Mouse (Mus musculus) stomach, embryonic 14.5 days (tissue): ENCODE measurements around the gene Cd300ld5. TPM values are rescaled to one million over a fixed set of nuclear protein-coding genes. Genes with fewer than 3 reads are reported as not detected.

Source experiments
- ATAC-seq: fragments of 200-750 bp; cut with Nextera tagmentation; 2 replicates; pipeline ENCODE4 v1.8.0; 2017; ENCODE audit warnings: low read depth, moderate TSS enrichment; ENCODE audit not compliant: insufficient number of reproducible peaks, insufficient read depth, low FRiP score
- H3K27ac ChIP-seq: fragments of 300-500 bp; sonication (generic); 2 replicates; pipeline ENCODE4 v1.5.1; 2014; ENCODE audit warnings: mild to moderate bottlenecking, low read length, moderate library complexity, mixed read lengths
- H3K27me3 ChIP-seq: fragments of 300-500 bp; sonication (generic); 2 replicates; pipeline ENCODE4 v1.6.1; 2014; ENCODE audit warnings: low read length, control low read depth, mixed read lengths; ENCODE audit not compliant: control insufficient read depth, insufficient read depth
- H3K36me3 ChIP-seq: fragments of 300-500 bp; sonication (generic); 2 replicates; pipeline ENCODE4 v1.6.1; 2014; ENCODE audit warnings: mild to moderate bottlenecking, control low read depth, low read length, moderate library complexity, mixed read lengths; ENCODE audit not compliant: control insufficient read depth, insufficient read depth
- H3K4me1 ChIP-seq: fragments of 300-500 bp; sonication (generic); 2 replicates; pipeline ENCODE4 v1.6.1; 2014; ENCODE audit warnings: low read length, control low read depth, mixed read lengths; ENCODE audit not compliant: control insufficient read depth, insufficient read depth
- H3K4me2 ChIP-seq: fragments of 300-500 bp; sonication (generic); replicated peaks from 2 replicates; pipeline ENCODE4 v1.6.1; 2014; ENCODE audit warnings: low read depth, low read length, control low read depth
- H3K4me3 ChIP-seq: fragments of 300-500 bp; sonication (generic); 2 replicates; pipeline ENCODE4 v1.5.1; 2014; ENCODE audit warnings: low read depth, low read length, control low read depth
- H3K9ac ChIP-seq: fragments of 300-500 bp; sonication (generic); replicated peaks from 2 replicates; pipeline ENCODE4 v1.6.1; 2014; ENCODE audit warnings: low read depth, mild to moderate bottlenecking, control low read depth, low read length, moderate library complexity, mixed read lengths
- H3K9me3 ChIP-seq: fragments of 300-500 bp; sonication (generic); 2 replicates; pipeline ENCODE4 v1.6.1; 2016; ENCODE audit warnings: low read depth, low read length, control low read depth; ENCODE audit not compliant: control insufficient read depth
- WGBS: fragments of 180-500 bp; shearing (Covaris S2); extraction: QIAGEN DNeasy Blood & Tissue Kit; methylation state at CpG from one replicate; pipeline ENCODE4 v1.1.7; 2014; 5-methylcytosine and 5-hydroxymethylcytosine counted together
- polyA plus RNA-seq: library from polyadenylated mRNA; unstranded; fragments of >200 nt; fragmentation: Nextera tagmentation; extraction: Ambion mirVana; gene quantifications from 2 replicates; pipeline ENCODE4 v1.2.1, GENCODE M21; 2014

Cd300ld5 gene
- polyA plus RNA-seq, 1 experiment from 2014 or later = not detected

GRCm38 (mm10) chr11:115078680-115079079, 41.1 kb upstream of the Cd300ld5 start:
- Histone ChIP-seq H3K27ac (no peak overlapping the region), H3K4me2 (no peak overlapping the region), H3K9me3 (no peaks in the 10 kb centered on the region), H3K4me1 (no peaks in the 10 kb centered on the region), H3K4me3 (no peak overlapping the region), H3K9ac (no peak overlapping the region), H3K36me3 (no peaks in the 10 kb centered on the region), H3K27me3 (no peaks in the 10 kb centered on the region; the same call in 1 of the 2 replicates)
- no peak for ATAC-seq
- WGBS = 83% methylated on average over 5 of the region's 5 CpGs

GRCm38 (mm10) chr11:115077436-115077835, 39.9 kb upstream of the Cd300ld5 start:
- Histone ChIP-seq H3K27ac (no peak overlapping the region), H3K4me3 (no peak overlapping the region), H3K36me3 (no peaks in the 10 kb centered on the region), H3K9me3 (no peaks in the 10 kb centered on the region), H3K9ac (no peak overlapping the region), H3K4me2 (no peak overlapping the region), H3K27me3 (no peaks in the 10 kb centered on the region), H3K4me1 (no peaks in the 10 kb centered on the region)
- WGBS = 91% methylated on average over 1 of the region's 1 CpGs
- ATAC-seq = no peak

- no peaks in the 10 kb centered on the region for H3K27me3 ChIP-seq
- H3K4me2 ChIP-seq = no peak overlapping the region
- 0 out of 2 replicates have a peak, but pooled peaks cover 4% of the 10 kb centered on the region for H3K4me1 ChIP-seq
- no peak overlapping the region for H3K9ac ChIP-seq
- WGBS = 41% methylated on average over 5 of the region's 5 CpGs
- no peaks in the 10 kb centered on the region for H3K36me3 ChIP-seq
- H3K9me3 ChIP-seq = no peaks in the 10 kb centered on the region
- no peak overlapping the region for H3K27ac ChIP-seq
- no peak for ATAC-seq
- H3K4me3 ChIP-seq = no peak overlapping the region
Measured at GRCm38 (mm10) chr11:115075859-115076258, 38.3 kb upstream of the Cd300ld5 start.

GRCm38 (mm10) chr11:115075407-115075806, 37.8 kb upstream of the Cd300ld5 start:
- ATAC-seq = no peak
- WGBS = 54% methylated on average over 7 of the region's 7 CpGs
- no peaks in the 10 kb centered on the region for H3K36me3 ChIP-seq

DNA sequence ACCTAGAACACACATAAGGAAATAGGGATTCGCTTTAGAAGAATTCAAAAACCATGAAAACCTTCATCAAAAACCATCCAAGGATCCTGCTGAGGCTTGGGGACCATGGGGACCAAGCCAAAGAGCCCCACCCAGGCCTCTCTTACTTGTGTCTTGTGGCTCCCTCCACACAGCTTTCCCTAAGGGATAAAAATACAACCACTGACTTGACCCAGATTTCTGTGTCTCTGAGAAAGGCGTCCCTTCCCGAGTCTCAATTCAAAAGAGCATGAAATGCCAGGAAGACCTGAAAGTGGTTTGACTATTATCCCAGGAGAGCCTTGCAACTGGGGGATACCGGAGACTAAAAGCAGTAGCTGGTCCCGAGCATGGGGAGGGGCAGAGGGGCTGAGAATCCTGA, 35.4 kb upstream of the Cd300ld5 start:
- no peak overlapping the region for H3K27ac ChIP-seq
- H3K4me3 ChIP-seq = no peak overlapping the region
- WGBS = 70% methylated on average over 5 of the region's 5 CpGs
- no peaks in the 10 kb centered on the region for H3K9me3 ChIP-seq
- no peak for ATAC-seq
- H3K27me3 ChIP-seq = no peaks in the 10 kb centered on the region
- H3K4me1 ChIP-seq = 0 out of 2 replicates have a peak, but pooled peaks cover 4% of the 10 kb centered on the region
- H3K9ac ChIP-seq = no peak overlapping the region
- no peak overlapping the region for H3K4me2 ChIP-seq
- H3K36me3 ChIP-seq = no peaks in the 10 kb centered on the region

More at GRCm38 (mm10) chr11:115075407-115075806, 37.8 kb upstream of the Cd300ld5 start:
- no peaks in the 10 kb centered on the region for H3K9me3 ChIP-seq
- H3K4me3 ChIP-seq = no peak overlapping the region
- H3K4me2 ChIP-seq = no peak overlapping the region
- no peaks in the 10 kb centered on the region for H3K27me3 ChIP-seq
- H3K9ac ChIP-seq = no peak overlapping the region
- no peak overlapping the region for H3K27ac ChIP-seq
- H3K4me1 ChIP-seq = 0 out of 2 replicates have a peak, but pooled peaks cover 4% of the 10 kb centered on the region

GRCm38 (mm10) chr11:115071631-115072294, 34.2 kb upstream of the Cd300ld5 start:
- Histone ChIP-seq H3K4me3 (no peak overlapping the region), H3K4me1 (0 out of 2 replicates have a peak, but pooled peaks cover 4% of the 10 kb centered on the region), H3K36me3 (no peaks in the 10 kb centered on the region), H3K27me3 (no peaks in the 10 kb centered on the region), H3K4me2 (peak overlapping the region; percentile 2; the same call in 1 of the 2 replicates), H3K9me3 (no peaks in the 10 kb centered on the region), H3K9ac (no peak overlapping the region), H3K27ac (peak overlapping the region; percentile 21; the same call in 1 of the 2 replicates)
- no peak for ATAC-seq
- WGBS = 10% methylated on average over 14 of the region's 14 CpGs

DNA sequence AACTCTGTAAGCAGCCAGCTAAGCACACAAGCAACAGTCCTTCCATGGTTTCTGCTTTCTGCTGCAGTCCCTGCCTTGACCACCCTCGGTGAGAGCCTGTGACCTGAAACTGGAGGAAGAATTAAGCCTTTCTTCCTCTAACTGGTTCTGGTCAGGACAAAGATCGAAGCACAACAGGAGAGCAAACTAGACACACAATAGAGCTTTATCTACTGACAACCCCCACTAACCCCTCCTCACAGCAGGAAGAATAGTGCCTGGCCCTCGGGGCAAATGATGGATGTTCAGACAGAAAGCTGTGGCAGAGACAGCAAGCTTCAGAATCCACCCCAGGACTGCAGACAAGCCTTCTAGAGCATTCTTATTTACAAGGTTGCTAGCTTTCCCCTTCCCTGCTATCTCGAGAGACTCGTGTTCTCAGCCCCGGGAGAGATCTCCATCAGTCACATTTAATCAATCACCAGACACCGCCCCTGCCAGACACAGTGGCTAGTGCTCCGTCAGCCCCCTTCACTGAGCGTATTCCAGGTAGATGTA, 33.5 kb upstream of the Cd300ld5 start:
- no peaks in the 10 kb centered on the region for H3K27me3 ChIP-seq
- no peak for ATAC-seq
- no peaks in the 10 kb centered on the region for H3K9me3 ChIP-seq
- no peak overlapping the region for H3K4me3 ChIP-seq
- WGBS = 5% methylated on average over 9 of the region's 9 CpGs
- no peaks in the 10 kb centered on the region for H3K36me3 ChIP-seq
- no peak overlapping the region for H3K27ac ChIP-seq
- H3K4me1 ChIP-seq = 0 out of 2 replicates have a peak, but pooled peaks cover 4% of the 10 kb centered on the region
- 0 out of 2 replicates have a peak overlapping the region, but pooled peaks have one; percentile 2 for H3K4me2 ChIP-seq
- H3K9ac ChIP-seq = no peak overlapping the region

DNA sequence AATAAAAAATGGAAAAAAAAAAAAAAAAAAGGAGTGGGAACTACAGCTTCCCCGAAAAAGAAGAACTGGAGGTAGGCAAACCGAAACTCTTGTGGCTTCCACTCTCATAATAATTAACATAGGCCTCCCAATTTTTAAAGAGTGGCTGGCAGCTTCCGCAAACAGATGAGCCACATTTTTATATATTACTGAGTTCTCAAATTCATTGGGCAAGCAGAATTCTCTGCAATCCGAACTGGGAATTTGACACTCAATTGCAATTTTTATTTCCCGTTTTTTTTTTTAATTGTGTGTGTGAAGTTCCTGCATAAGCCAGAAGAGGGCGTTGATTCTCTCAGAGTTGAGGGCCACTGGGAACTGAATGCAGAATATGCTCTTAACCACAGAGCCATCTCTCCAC, 29.2 kb upstream of the Cd300ld5 start:
- Histone ChIP-seq H3K4me2 (no peak overlapping the region), H3K27me3 (no peaks in the 10 kb centered on the region), H3K4me3 (no peak overlapping the region), H3K9ac (no peak overlapping the region), H3K36me3 (no peaks in the 10 kb centered on the region), H3K4me1 (0 out of 2 replicates have a peak, but pooled peaks cover 4% of the 10 kb centered on the region), H3K27ac (no peak overlapping the region), H3K9me3 (no peaks in the 10 kb centered on the region)
- WGBS = 66% methylated on average over 6 of the region's 6 CpGs
- no peak for ATAC-seq
